Mouse (Mus musculus) forebrain, embryonic 12.5 days (tissue): ENCODE results near the gene Gm17174. TPM values are rescaled to one million over a fixed set of nuclear protein-coding genes. Genes with fewer than 3 reads are reported as not detected.
"Not testable (repeated sequence)": the region's sequence is repeated elsewhere in the genome, so short reads cannot be mapped to it uniquely, and the experiment has no call there.

Experiments used
- ATAC-seq: fragments of 200-750 bp; cut with Nextera tagmentation; 2 replicates; pipeline ENCODE4 v1.8.0; 2017; ENCODE audit warnings: moderate TSS enrichment; ENCODE audit not compliant: low FRiP score
- H3K27ac ChIP-seq: fragments of 300-500 bp; sonication (generic); 2 replicates; pipeline ENCODE4 v1.5.1; 2016; ENCODE audit warnings: mild to moderate bottlenecking
- H3K27me3 ChIP-seq: fragments of 300-500 bp; sonication (generic); 2 replicates; pipeline ENCODE4 v1.6.1; 2016; ENCODE audit warnings: mild to moderate bottlenecking
- H3K36me3 ChIP-seq: fragments of 300-500 bp; sonication (generic); replicated peaks from 2 replicates; pipeline ENCODE4 v1.6.1; 2016; ENCODE audit warnings: mild to moderate bottlenecking
- H3K4me1 ChIP-seq: fragments of 300-500 bp; sonication (generic); 2 replicates; pipeline ENCODE4 v1.6.1; 2016
- H3K4me2 ChIP-seq: fragments of 300-500 bp; sonication (generic); 2 replicates; pipeline ENCODE4 v1.6.1; 2016; ENCODE audit warnings: mild to moderate bottlenecking, moderate library complexity
- H3K4me3 ChIP-seq: fragments of 300-500 bp; sonication (generic); replicated peaks from 2 replicates; pipeline ENCODE4 v1.5.1; 2016; ENCODE audit warnings: mild to moderate bottlenecking
- H3K9ac ChIP-seq: fragments of 300-500 bp; sonication (generic); 2 replicates; pipeline ENCODE4 v1.6.1; 2016; ENCODE audit warnings: mild to moderate bottlenecking
- H3K9me3 ChIP-seq: fragments of 300-500 bp; sonication (generic); 2 replicates; pipeline ENCODE4 v1.6.1; 2016
- WGBS: fragments of 180-500 bp; shearing (Covaris S2); methylation state at CpG from one replicate; pipeline ENCODE4 v1.1.7; 2016; 5-methylcytosine and 5-hydroxymethylcytosine counted together
- polyA plus RNA-seq: library from polyadenylated mRNA; unstranded; fragments of >200 nt; fragmentation: Nextera tagmentation; extraction: Ambion mirVana; gene quantifications from 2 replicates; pipeline ENCODE4 v1.2.1, GENCODE M21; 2016

Gene Gm17174
- not detected in 2 replicates for polyA plus RNA-seq

DNA sequence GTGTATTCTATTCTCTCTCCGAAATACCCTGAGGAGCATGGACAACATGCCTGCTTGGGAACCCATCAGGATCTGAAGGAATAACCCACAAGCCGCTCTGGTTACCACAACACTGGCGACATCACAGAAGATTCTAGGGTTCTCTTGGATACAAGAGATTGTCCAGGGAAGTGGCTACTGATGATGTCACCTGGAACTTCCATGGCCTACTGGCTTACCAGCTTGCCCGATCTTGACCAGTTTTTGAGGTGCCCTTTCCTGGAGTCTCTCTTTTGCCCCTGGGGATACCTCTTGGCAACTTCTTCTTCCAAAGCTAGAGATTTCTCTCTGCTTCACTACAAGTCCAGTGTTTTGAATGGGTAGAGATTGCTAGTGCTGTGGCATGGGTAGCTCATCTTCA, at the start of gene Gm17174:
Gm17174 (minus strand) TSS at position 101 of the 400 bp plus-strand sequence.
- not testable (repeated sequence) for H3K9ac ChIP-seq, ATAC-seq, H3K9me3 ChIP-seq, H3K4me1 ChIP-seq, H3K4me2 ChIP-seq, H3K4me3 ChIP-seq, H3K27me3 ChIP-seq, H3K36me3 ChIP-seq, H3K27ac ChIP-seq
- 93% methylated on average over 4 of the region's 4 CpGs for WGBS

DNA sequence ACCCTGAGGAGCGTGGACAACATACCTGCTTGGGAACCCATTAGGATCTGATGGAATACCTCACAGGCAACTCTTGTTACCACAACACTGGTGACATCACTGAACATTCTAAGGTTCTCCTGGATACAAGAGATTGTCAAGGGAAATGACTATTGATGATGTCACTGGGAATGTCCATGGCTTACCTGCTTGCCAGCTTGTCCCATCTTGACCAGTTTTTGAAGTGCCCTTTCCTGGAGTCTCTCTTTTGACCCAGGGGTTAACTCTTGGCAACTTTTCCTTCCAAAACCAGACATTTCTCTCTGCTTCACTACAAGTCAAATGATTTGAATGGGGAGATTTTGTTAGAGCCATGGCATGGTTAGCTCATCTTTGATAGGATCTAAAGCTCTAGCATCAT, 43.6 kb upstream of the Gm17174 start, which contains the start of gene Gm4181:
Gm4181 (minus strand) TSS at position 101 of the 400 bp plus-strand sequence.
- H3K9me3 ChIP-seq, H3K4me3 ChIP-seq, H3K4me2 ChIP-seq, H3K4me1 ChIP-seq, H3K27me3 ChIP-seq, H3K9ac ChIP-seq, H3K36me3 ChIP-seq, H3K27ac ChIP-seq, ATAC-seq: not testable (repeated sequence)
- 93% methylated on average over 1 of the region's 1 CpGs for WGBS

DNA sequence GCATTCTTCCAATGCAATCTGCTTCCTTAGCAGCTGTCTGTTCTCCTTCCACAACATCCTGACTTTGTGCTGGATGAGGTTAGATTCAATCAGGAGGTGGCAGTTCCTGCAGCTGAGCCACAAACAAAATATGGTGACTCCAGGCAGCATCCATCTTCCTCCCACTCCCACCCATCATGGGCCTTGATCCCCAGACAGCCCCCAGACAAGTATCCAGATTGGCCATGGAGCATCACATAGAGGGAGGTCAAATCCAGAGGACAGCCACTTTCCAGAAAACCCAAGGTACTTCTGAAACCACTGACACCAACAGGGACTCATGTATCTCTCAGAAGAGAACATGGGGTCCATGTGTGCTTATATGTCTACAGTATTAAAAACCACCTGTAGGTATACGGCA, 40.5 kb upstream of the Gm17174 start:
- H3K9me3 ChIP-seq, H3K27ac ChIP-seq, H3K9ac ChIP-seq, H3K36me3 ChIP-seq, H3K4me3 ChIP-seq, ATAC-seq, H3K4me2 ChIP-seq, H3K4me1 ChIP-seq, H3K27me3 ChIP-seq: not testable (repeated sequence)
- WGBS, result 94% methylated on average over 1 of the region's 1 CpGs

DNA sequence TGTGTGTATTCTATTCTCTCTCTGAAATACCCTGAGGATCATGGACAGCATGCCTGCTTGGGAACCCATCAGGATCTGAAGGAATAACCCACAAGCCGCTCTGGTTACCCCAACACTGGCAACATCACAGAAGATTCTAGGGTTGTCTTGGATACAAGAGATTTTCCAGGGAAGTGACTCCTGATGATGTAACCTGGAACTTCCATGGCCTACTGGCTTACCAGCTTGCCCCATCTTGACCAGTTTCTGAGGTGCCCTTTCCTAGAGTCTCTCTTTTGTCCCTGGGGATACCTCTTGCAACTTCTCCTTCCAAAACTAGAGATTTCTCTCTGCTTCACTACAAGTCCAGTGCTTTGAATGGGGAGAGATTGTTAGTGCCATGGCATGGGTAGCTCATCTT, 19.3 kb upstream of the Gm17174 start, which contains the start of gene Gm17078:
Gm17078 (minus strand) TSS at position 101 of the 400 bp plus-strand sequence.
- Histone ChIP-seq H3K4me2 (no peak within 1 kb of the TSS), H3K36me3 (no peaks in the 10 kb centered on the region), H3K27ac (no peak within 1 kb of the TSS), H3K27me3 (no peaks in the 10 kb centered on the region), H3K4me3 (no peak within 1 kb of the TSS), H3K4me1 (no peaks in the 10 kb centered on the region), H3K9ac (no peak within 1 kb of the TSS), H3K9me3 (no peaks in the 10 kb centered on the region)
- WGBS, result 92% methylated on average over 1 of the region's 1 CpGs
- ATAC-seq, result no peak

DNA sequence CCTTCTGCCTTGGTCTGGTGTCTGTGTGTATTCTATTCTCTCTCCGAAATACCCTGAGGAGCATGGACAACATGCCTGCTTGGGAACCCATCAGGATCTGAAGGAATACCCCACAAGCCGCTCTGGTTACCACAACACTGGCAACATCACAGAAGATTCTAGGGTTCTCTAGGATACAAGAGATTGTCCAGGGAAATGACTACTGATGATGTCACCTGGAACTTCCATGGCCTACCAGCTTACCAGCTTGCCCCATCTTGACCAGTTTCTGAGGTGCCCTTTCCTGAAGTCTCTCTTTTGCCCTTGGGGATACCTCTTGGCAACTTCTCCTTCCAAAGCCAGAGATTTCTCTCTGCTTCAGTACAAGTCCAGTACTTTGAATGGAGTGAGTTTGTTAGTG, 18.0 kb downstream of the Gm17174 start, which contains the start of gene Gm17175:
Gm17175 (minus strand) TSS at position 101 of the 400 bp plus-strand sequence.
- not testable (repeated sequence) for H3K9me3 ChIP-seq, H3K9ac ChIP-seq, H3K27ac ChIP-seq, H3K27me3 ChIP-seq, H3K4me2 ChIP-seq, H3K36me3 ChIP-seq, H3K4me3 ChIP-seq, ATAC-seq, H3K4me1 ChIP-seq
- 98% methylated on average over 2 of the region's 2 CpGs for WGBS

DNA sequence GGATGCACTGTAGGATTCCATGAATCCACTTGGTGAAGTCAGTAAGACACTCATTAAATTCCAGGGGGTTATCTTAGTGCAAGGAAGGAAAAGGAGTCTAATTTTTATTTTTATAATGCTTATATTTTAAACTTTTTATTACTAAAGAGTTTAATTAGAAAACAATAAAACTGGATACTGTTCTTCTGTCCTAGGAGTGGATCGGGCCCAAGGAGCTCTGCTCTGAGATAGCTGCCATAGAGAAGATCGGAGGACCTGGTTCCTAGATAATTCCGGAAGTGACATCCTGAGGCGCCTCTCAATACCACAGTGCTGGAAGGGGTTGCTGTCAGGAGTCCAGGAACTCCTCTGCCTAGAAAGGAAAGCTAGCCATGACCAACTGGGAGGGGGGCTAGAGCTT, 39.4 kb downstream of the Gm17174 start, which contains the start of gene Gm5622:
Gm5622 (plus strand) TSS at position 301 of the 400 bp plus-strand sequence.
- H3K27me3 ChIP-seq, result no peaks in the 10 kb centered on the region
- no peak within 1 kb of the TSS for H3K4me2 ChIP-seq
- H3K36me3 ChIP-seq, result no peaks in the 10 kb centered on the region
- ATAC-seq, result no peak
- no peak within 1 kb of the TSS for H3K27ac ChIP-seq
- no peak within 1 kb of the TSS for H3K4me3 ChIP-seq
- WGBS, result 93% methylated on average over 4 of the region's 4 CpGs
- no peak within 1 kb of the TSS for H3K9ac ChIP-seq
- H3K9me3 ChIP-seq, result no peaks in the 10 kb centered on the region
- no peaks in the 10 kb centered on the region for H3K4me1 ChIP-seq

Other genes with a start within 250 kb of the Gm17174 start
- not detected in 2 replicates for gene Gm7247, start 230.4 kb downstream of the Gm17174 start, polyA plus RNA-seq
- gene Vmn2r88, start 181.3 kb downstream of the Gm17174 start, polyA plus RNA-seq, result not detected in 2 replicates
- not detected in 2 replicates for gene Vmn2r89, start 140.3 kb downstream of the Gm17174 start, polyA plus RNA-seq
- not detected in 2 replicates for gene Gm5622, start 39.3 kb downstream of the Gm17174 start, polyA plus RNA-seq
- not detected in 2 replicates for gene Gm17175, start 18.1 kb downstream of the Gm17174 start, polyA plus RNA-seq
- gene Gm17078, start 19.2 kb upstream of the Gm17174 start, polyA plus RNA-seq, result not detected in 2 replicates
- gene Gm4181, start 43.5 kb upstream of the Gm17174 start, polyA plus RNA-seq, result not detected in 2 replicates
- gene Gm17079, start 103.3 kb upstream of the Gm17174 start, polyA plus RNA-seq, result not detected in 2 replicates
- not detected in 2 replicates for gene Gm5800, start 125.0 kb upstream of the Gm17174 start, polyA plus RNA-seq
- not detected in 2 replicates for gene Ang4, start 181.5 kb upstream of the Gm17174 start, polyA plus RNA-seq
- not detected in 2 replicates for gene AY358078, start 207.9 kb upstream of the Gm17174 start, polyA plus RNA-seq